Mouse (Mus musculus) MEL (cell line): ENCODE data around the gene Copz1.

Source experiments
- CTCF ChIP-seq, 3 experiments: IDR thresholded peaks in 2 of 3; conservative IDR thresholded peaks in 1 of 3; 2 replicates each; pipeline ENCODE4 v1.5.1; 2011 to 2012; ENCODE audit warnings: low read length in 3 of 3, low read depth in 2 of 3, mild to moderate bottlenecking in 2 of 3, improper control_type of control experiment in 1 of 3, inconsistent platforms in 1 of 3, mixed read lengths in 1 of 3, moderate library complexity in 1 of 3; ENCODE audit not compliant: control insufficient read depth in 1 of 3, insufficient read depth in 1 of 3, poor library complexity in 1 of 3, severe bottlenecking in 1 of 3
- EP300 ChIP-seq, 2 experiments: IDR thresholded peaks; 2 replicates each; pipeline ENCODE4 v1.6.1; 2011; ENCODE audit warnings: improper control_type of control experiment in 2 of 2, low read length in 2 of 2, low read depth in 1 of 2, mild to moderate bottlenecking in 1 of 2
- MAX ChIP-seq: IDR thresholded peaks from 2 replicates; pipeline ENCODE4 v1.6.1; 2011; ENCODE audit warnings: low read length, improper control_type of control experiment
- MEF2A ChIP-seq: IDR thresholded peaks from 2 replicates; pipeline ENCODE4 v1.6.1; 2014; ENCODE audit warnings: low read depth, mild to moderate bottlenecking, inconsistent platforms, low read length, improper control_type of control experiment; ENCODE audit not compliant: poor library complexity, insufficient replicate concordance, severe bottlenecking; ENCODE audit errors: extremely low read depth
- POLR2A ChIP-seq, 2 experiments: IDR thresholded peaks; 2 replicates each; pipeline ENCODE4 v1.6.1; 2011 to 2012; ENCODE audit warnings: low read length in 2 of 2, mild to moderate bottlenecking in 2 of 2, control low read depth in 1 of 2, improper control_type of control experiment in 1 of 2, low read depth in 1 of 2, moderate library complexity in 1 of 2; ENCODE audit not compliant: control insufficient read depth in 1 of 2, insufficient read depth in 1 of 2, poor library complexity in 1 of 2
- POLR2AphosphoS5 ChIP-seq: IDR thresholded peaks from 2 replicates; pipeline ENCODE4 v1.6.1; 2012; ENCODE audit warnings: low read depth, borderline replicate concordance, mild to moderate bottlenecking, inconsistent platforms, low read length, moderate library complexity, mixed read lengths

GRCm38 (mm10) chr15:103285778-103286417, 13.4 kb downstream of the Copz1 start:
- TF ChIP-seq POLR2A (IDR thresholded peaks at IDR 0.05; ENCODE audit: control insufficient read depth in 1 of 2, insufficient read depth in 1 of 2, low read depth in 1 of 2, low read length in 2 of 2, poor library complexity in 1 of 2) (no peak), POLR2AphosphoS5 (no peak), CTCF (IDR thresholded peaks at IDR 0.05 in 2 of 3, conservative IDR thresholded peaks at IDR 0.05 in 1 of 3; ENCODE audit: control insufficient read depth in 1 of 3, insufficient read depth in 1 of 3, low read depth in 2 of 3, low read length in 3 of 3, poor library complexity in 1 of 3, severe bottlenecking in 1 of 3) (no peak), MEF2A (no peak), MAX (no peak), EP300 (IDR thresholded peaks at IDR 0.05; ENCODE audit: low read depth in 1 of 2, low read length in 2 of 2) (no peak)
